Mouse (Mus musculus): ENCODE data around the gene Rnf145.

GRCm38 (mm10) chr11:44538101-44538500, 19.3 kb downstream of the Rnf145 start:
- TF ChIP-seq CTCF (IDR thresholded peaks at IDR 0.05; ENCODE audit: low read depth): no peak
- TF ChIP-seq EP300 (IDR thresholded peaks at IDR 0.05; ENCODE audit: low read depth): no peak

All from liver, embryonic 14.5 days (tissue).